Mouse (Mus musculus): ENCODE results near the gene Cd300lb. TPM values are rescaled to one million over a fixed set of nuclear protein-coding genes. Genes with fewer than 3 reads are reported as not detected.

Gene Cd300lb
- 2.4 and 5.4 TPM in 2 replicates for polyA plus RNA-seq (2012; rRNA removed)

DNA sequence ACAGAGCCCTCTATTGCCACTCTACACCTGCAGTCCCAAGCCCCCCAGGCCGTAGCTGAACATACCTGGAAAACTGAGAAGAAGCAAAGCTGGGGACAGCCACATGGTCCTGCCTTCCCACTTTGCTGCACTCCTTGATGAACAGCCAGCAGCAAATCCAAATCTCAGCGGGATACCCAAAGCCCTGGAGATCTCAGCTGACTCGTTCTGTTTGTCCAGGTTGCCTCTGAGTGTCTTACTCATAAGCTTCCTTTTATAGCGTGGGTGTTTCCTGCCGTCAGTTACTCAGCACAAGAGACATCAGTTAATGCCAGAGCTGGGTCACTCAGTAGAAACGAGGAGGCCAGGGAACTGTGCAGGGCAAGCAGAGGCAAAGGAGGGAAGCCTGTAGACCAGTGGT, at the start of gene Cd300lb:
Gene Cd300lb (minus strand): TSS at position 243 of the 400 bp plus-strand sequence.
- DNase-seq: no peak
- WGBS: 29% methylated on average over 6 of the region's 6 CpGs
- Histone ChIP-seq H3K4me1 (ENCODE audit: control insufficient read depth, insufficient read depth, low read length) (no peaks in the 10 kb centered on the region), H3K4me3 (replicated peaks; ENCODE audit: extremely low read depth, low read depth, low read length) (no peak within 1 kb of the TSS)
- TF ChIP-seq POLR2A (IDR thresholded peaks at IDR 0.05; ENCODE audit: borderline replicate concordance, extremely low read depth, low read depth, low read length): no peak
- no peak for TF ChIP-seq CTCF (IDR thresholded peaks at IDR 0.05; ENCODE audit: insufficient read depth, low read length)

DNA sequence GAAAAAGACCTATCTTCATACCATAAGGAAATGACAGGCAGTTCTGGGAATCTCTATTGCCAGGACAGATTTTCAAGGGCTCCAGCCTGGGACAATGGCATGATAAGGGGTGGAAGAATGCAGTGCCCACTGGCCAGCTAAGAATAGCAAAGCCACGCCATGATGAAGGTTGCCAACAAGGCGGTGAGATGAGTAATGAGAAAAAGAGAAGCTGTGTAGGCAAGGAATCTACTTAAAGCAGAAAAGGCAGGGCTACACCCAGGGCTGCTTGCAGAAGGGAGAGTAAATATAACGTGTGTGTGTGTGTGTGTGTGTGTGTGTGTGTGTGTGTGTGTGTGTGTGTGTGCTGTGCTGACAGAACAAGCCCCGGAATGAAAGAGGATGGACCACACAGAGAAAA, 47.7 kb upstream of the Cd300lb start:
- H3K4me1 ChIP-seq (ENCODE audit: control insufficient read depth, insufficient read depth, low read length): no peaks in the 10 kb centered on the region
- TF ChIP-seq POLR2A (IDR thresholded peaks at IDR 0.05; ENCODE audit: borderline replicate concordance, extremely low read depth, low read depth, low read length): no peak
- TF ChIP-seq CTCF (IDR thresholded peaks at IDR 0.05; ENCODE audit: insufficient read depth, low read length): no peak
- DNase-seq: no peak
- H3K4me3 ChIP-seq (replicated peaks; ENCODE audit: extremely low read depth, low read depth, low read length): no peak overlapping the region
- WGBS: 59% methylated on average over 4 of the region's 4 CpGs

DNA sequence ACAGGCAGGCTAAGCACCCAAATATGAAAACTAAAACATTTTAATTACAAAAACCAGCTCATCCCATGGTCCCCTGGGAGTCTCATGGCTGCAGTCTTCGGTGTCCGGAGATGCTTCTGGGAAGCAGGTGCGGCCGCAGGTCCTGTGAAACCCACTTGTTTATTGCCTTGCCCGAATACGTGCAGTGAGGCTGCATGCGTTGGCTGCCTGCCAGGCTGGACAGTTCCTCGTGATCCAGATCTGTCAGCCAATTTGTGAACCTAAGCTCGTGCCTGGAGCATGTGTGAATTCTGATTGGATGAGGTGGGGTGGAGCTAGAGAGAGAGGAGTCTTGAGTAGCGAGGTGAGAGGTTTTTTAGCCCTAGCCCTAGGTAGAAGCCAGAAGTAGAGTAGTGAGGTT, 38.5 kb upstream of the Cd300lb start:
- no peak overlapping the region for H3K4me3 ChIP-seq (replicated peaks; ENCODE audit: extremely low read depth, low read depth, low read length)
- DNase-seq: no peak
- 73% methylated on average over 10 of the region's 10 CpGs for WGBS
- no peaks in the 10 kb centered on the region for H3K4me1 ChIP-seq (ENCODE audit: control insufficient read depth, insufficient read depth, low read length)
- TF ChIP-seq CTCF (IDR thresholded peaks at IDR 0.05; ENCODE audit: insufficient read depth, low read length) (no peak), POLR2A (IDR thresholded peaks at IDR 0.05; ENCODE audit: borderline replicate concordance, extremely low read depth, low read depth, low read length) (no peak)

- no peak for DNase-seq
- H3K4me3 ChIP-seq (replicated peaks; ENCODE audit: extremely low read depth, low read depth, low read length): no peak within 1 kb of the TSS
- 81% methylated on average over 9 of the region's 9 CpGs for WGBS
- TF ChIP-seq CTCF (IDR thresholded peaks at IDR 0.05; ENCODE audit: insufficient read depth, low read length) (no peak), POLR2A (IDR thresholded peaks at IDR 0.05; ENCODE audit: borderline replicate concordance, extremely low read depth, low read depth, low read length) (no peak)
- no peaks in the 10 kb centered on the region for H3K4me1 ChIP-seq (ENCODE audit: control insufficient read depth, insufficient read depth, low read length)
Observed at GRCm38 (mm10) chr11:114968752-114969207, 34.6 kb upstream of the Cd300lb start, which contains the start of gene Cd300c. Gene Cd300c (minus strand): TSS chr11:114969157.

DNA sequence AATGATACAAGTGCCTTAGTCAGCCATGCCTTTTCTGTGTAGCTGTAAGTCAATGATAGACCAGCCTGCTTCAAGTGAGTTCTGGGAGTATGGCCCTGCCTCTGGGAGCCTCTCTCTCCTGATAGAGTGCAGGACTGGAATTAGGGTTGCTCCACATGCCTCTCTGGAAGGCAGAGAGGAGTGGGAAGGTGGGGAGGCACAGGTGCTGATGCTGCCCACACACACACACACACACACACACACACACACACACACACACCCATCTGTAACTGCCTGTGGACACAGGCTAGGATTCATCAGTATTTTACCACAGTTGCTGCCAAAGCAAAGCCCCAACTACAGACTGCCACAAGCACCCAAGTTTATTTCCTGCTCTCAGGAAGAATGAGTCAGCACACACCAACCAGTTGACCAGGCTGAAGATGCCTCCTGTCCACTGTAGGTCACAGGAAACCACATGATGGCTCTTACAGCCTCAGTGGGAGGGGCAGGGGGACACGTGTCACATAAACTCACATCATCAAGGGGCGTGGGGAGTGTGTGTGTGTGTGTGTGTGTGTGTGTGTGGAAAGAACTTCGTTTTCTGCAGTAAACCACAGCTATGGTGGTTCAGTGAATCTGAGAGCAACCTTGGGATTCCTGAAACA, 31.1 kb upstream of the Cd300lb start:
- 20% methylated on average over 3 of the region's 3 CpGs for WGBS
- DNase-seq: no peak
- no peaks in the 10 kb centered on the region for H3K4me1 ChIP-seq (ENCODE audit: control insufficient read depth, insufficient read depth, low read length)
- TF ChIP-seq CTCF (IDR thresholded peaks at IDR 0.05; ENCODE audit: insufficient read depth, low read length) (no peak), POLR2A (IDR thresholded peaks at IDR 0.05; ENCODE audit: borderline replicate concordance, extremely low read depth, low read depth, low read length) (no peak)
- no peak overlapping the region for H3K4me3 ChIP-seq (replicated peaks; ENCODE audit: extremely low read depth, low read depth, low read length)

DNA sequence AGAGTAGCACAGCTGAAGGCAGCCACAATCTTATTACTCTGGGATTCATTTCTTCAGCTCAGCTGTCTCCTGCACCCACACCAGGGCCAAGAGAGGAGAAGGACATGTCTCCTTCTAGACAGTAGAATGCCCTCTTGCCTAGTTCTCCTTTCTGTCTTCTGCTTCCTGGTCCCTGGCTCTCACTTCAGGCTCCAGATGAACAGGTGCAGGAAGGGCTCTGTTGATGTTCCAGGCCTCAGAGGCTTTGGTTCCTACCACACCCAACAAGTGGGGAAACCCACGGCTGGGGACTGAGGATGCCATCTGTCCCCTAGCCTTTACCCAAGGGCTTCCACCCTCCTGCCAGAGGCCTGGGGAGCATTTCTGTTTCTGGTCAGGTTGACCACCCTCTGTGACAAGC, 26.2 kb upstream of the Cd300lb start:
- WGBS: 44% methylated on average over 1 of the region's 1 CpGs

GRCm38 (mm10) chr11:114933591-114933990, 595 bp downstream of the Cd300lb start:
- 58% methylated on average over 4 of the region's 4 CpGs for WGBS
- H3K4me1 ChIP-seq (ENCODE audit: control insufficient read depth, insufficient read depth, low read length): no peaks in the 10 kb centered on the region
- no peak for TF ChIP-seq CTCF (IDR thresholded peaks at IDR 0.05; ENCODE audit: insufficient read depth, low read length)
- TF ChIP-seq POLR2A (IDR thresholded peaks at IDR 0.05; ENCODE audit: borderline replicate concordance, extremely low read depth, low read depth, low read length): no peak
- DNase-seq: no peak
- no peak overlapping the region for H3K4me3 ChIP-seq (replicated peaks; ENCODE audit: extremely low read depth, low read depth, low read length)

More for the DNA sequence above, 26.2 kb upstream of the Cd300lb start:
- Histone ChIP-seq H3K4me1 (ENCODE audit: control insufficient read depth, insufficient read depth, low read length) (no peaks in the 10 kb centered on the region), H3K4me3 (replicated peaks; ENCODE audit: extremely low read depth, low read depth, low read length) (no peak overlapping the region)
- no peak for DNase-seq
- TF ChIP-seq POLR2A (IDR thresholded peaks at IDR 0.05; ENCODE audit: borderline replicate concordance, extremely low read depth, low read depth, low read length): no peak
- no peak for TF ChIP-seq CTCF (IDR thresholded peaks at IDR 0.05; ENCODE audit: insufficient read depth, low read length)

DNA sequence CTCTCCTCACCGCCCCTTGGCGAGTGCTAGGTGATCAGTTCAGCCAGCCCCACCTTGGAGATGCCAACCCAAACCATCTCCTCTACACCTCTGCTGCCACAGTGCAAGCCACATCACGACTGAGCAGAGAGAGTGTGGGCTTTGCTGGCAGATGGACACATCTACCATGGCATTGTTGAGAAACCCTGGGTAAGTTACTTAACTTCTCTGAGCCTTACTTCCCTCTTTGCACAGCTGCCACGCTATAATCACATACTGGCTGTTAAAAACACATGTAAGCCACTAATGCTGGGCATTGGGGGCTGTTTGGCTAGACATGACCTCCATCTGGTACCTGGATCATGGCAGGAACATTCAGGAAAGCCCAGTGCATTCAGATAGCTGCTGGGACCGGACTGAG, 3.1 kb downstream of the Cd300lb start:
- Histone ChIP-seq H3K4me3 (replicated peaks; ENCODE audit: extremely low read depth, low read depth, low read length) (no peak overlapping the region), H3K4me1 (ENCODE audit: control insufficient read depth, insufficient read depth, low read length) (no peaks in the 10 kb centered on the region)
- no peak for TF ChIP-seq POLR2A (IDR thresholded peaks at IDR 0.05; ENCODE audit: borderline replicate concordance, extremely low read depth, low read depth, low read length)
- no peak for TF ChIP-seq CTCF (IDR thresholded peaks at IDR 0.05; ENCODE audit: insufficient read depth, low read length)
- WGBS: 64% methylated on average over 5 of the region's 5 CpGs
- DNase-seq: no peak

GRCm38 (mm10) chr11:114929581-114929980, 4.6 kb downstream of the Cd300lb start:
- DNase-seq: no peak
- no peak overlapping the region for H3K4me3 ChIP-seq (replicated peaks; ENCODE audit: extremely low read depth, low read depth, low read length)
- 84% methylated on average over 2 of the region's 2 CpGs for WGBS
- TF ChIP-seq POLR2A (IDR thresholded peaks at IDR 0.05; ENCODE audit: borderline replicate concordance, extremely low read depth, low read depth, low read length) (no peak), CTCF (IDR thresholded peaks at IDR 0.05; ENCODE audit: insufficient read depth, low read length) (no peak)
- H3K4me1 ChIP-seq (ENCODE audit: control insufficient read depth, insufficient read depth, low read length): no peaks in the 10 kb centered on the region

GRCm38 (mm10) chr11:114923961-114924360, 10.2 kb downstream of the Cd300lb start:
- Histone ChIP-seq H3K4me1 (ENCODE audit: control insufficient read depth, insufficient read depth, low read length) (no peaks in the 10 kb centered on the region), H3K4me3 (replicated peaks; ENCODE audit: extremely low read depth, low read depth, low read length) (no peak overlapping the region)
- peak; percentile 64 for TF ChIP-seq CTCF (IDR thresholded peaks at IDR 0.05; ENCODE audit: insufficient read depth, low read length)
- no peak for TF ChIP-seq POLR2A (IDR thresholded peaks at IDR 0.05; ENCODE audit: borderline replicate concordance, extremely low read depth, low read depth, low read length)
- no peak for DNase-seq
- 73% methylated on average over 4 of the region's 4 CpGs for WGBS
